Mouse (Mus musculus): ENCODE results near the gene Ints1. TPM values are rescaled to one million over a fixed set of nuclear protein-coding genes. Genes with fewer than 3 reads are reported as not detected.

The Ints1 gene
- polyA plus RNA-seq, 1 experiment = 108 TPM

DNA sequence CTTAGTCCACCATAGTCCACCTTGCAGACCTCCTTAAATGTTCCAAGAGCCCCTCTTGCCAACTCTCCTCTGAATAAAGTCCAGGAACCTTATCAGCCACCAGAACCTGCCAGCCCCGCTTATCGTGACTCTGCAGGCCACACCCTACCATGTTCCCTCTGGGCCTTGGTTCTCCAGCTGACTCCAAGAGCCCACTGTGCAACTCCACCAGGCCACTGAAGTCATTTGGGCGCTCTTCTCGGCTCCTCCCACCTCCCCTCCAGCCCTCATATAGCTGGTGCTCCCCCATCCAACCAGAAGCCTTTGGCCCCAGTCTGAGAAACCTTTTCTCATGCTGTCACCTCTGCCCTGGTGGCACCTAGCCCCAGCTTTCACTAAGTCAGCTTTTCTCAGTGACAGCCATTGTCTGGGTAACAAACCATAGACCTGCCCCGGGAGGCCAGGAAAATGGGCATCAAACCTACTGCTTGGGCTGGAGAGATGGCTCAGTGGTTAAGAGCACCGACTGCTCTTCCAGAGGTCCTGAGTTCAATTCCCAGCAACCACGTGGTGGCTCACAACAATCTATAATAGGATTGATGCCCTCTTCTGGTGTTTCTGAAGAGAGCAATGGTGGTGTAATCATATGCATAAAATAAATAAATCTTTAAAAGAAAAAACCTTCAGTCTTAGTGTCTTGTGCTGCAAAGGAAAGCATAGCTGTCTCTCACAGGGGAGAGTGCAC lies 36.7 kb downstream of the Ints1 start:
- TF ChIP-seq CTCF (IDR thresholded peaks at IDR 0.05; ENCODE audit: control insufficient read depth, insufficient read depth, low read length) = no peak
- TF ChIP-seq POLR2A (IDR thresholded peaks at IDR 0.05; ENCODE audit: borderline replicate concordance, control insufficient read depth, low read depth, low read length) = no peak
- H3K27ac ChIP-seq (ENCODE audit: control insufficient read depth, insufficient read depth, low read depth, low read length, poor library complexity) = peak overlapping the region; percentile 89
- peaks cover 7% of the 10 kb centered on the region for H3K4me1 ChIP-seq (ENCODE audit: control insufficient read depth, insufficient read depth, low read length)
- no peak overlapping the region for H3K4me3 ChIP-seq (replicated peaks; ENCODE audit: control insufficient read depth, low read depth, low read length)
- 60% methylated on average over 7 of the region's 7 CpGs for WGBS

GRCm38 (mm10) chr5:139737841-139738591 lies 37.5 kb downstream of the Ints1 start:
- H3K4me3 ChIP-seq (replicated peaks; ENCODE audit: control insufficient read depth, low read depth, low read length) = no peak overlapping the region
- 62% methylated on average over 14 of the region's 14 CpGs for WGBS
- H3K4me1 ChIP-seq (ENCODE audit: control insufficient read depth, insufficient read depth, low read length) = peaks cover 10% of the 10 kb centered on the region
- H3K27ac ChIP-seq (ENCODE audit: control insufficient read depth, insufficient read depth, low read depth, low read length, poor library complexity) = peak overlapping the region; percentile 89
- no peak for TF ChIP-seq POLR2A (IDR thresholded peaks at IDR 0.05; ENCODE audit: borderline replicate concordance, control insufficient read depth, low read depth, low read length)
- no peak for TF ChIP-seq CTCF (IDR thresholded peaks at IDR 0.05; ENCODE audit: control insufficient read depth, insufficient read depth, low read length)

DNA sequence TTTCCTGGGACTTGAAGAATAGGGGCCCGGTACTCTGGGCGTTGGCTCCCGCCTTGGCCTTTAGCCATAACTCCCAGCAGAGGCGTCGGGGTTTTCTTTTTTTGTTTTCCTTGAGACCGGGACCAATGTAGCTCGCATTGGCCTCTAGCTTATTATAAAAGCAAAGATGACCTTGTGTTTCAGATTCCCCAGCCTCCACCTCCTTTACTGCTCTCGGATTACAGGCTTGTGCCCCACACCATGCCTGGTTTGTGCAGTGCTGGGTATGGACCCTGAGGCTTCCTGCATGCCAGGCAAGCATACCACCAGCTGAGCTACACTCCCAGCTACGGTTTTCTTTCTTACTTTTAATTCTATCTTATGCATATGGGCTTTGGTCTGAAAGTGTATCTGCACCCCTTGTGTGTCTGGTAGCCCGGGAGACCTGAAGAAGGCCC lies 39.0 kb downstream of the Ints1 start:
- H3K4me3 ChIP-seq (replicated peaks; ENCODE audit: control insufficient read depth, low read depth, low read length) = peak overlapping the region; percentile 25
- peaks cover 17% of the 10 kb centered on the region for H3K4me1 ChIP-seq (ENCODE audit: control insufficient read depth, insufficient read depth, low read length)
- TF ChIP-seq POLR2A (IDR thresholded peaks at IDR 0.05; ENCODE audit: borderline replicate concordance, control insufficient read depth, low read depth, low read length) = no peak
- no peak for TF ChIP-seq CTCF (IDR thresholded peaks at IDR 0.05; ENCODE audit: control insufficient read depth, insufficient read depth, low read length)
- 10% methylated on average over 10 of the region's 10 CpGs for WGBS
- 0 out of 2 replicates have a peak overlapping the region, but pooled peaks have one; percentile 9 for H3K27ac ChIP-seq (ENCODE audit: control insufficient read depth, insufficient read depth, low read depth, low read length, poor library complexity)

DNA sequence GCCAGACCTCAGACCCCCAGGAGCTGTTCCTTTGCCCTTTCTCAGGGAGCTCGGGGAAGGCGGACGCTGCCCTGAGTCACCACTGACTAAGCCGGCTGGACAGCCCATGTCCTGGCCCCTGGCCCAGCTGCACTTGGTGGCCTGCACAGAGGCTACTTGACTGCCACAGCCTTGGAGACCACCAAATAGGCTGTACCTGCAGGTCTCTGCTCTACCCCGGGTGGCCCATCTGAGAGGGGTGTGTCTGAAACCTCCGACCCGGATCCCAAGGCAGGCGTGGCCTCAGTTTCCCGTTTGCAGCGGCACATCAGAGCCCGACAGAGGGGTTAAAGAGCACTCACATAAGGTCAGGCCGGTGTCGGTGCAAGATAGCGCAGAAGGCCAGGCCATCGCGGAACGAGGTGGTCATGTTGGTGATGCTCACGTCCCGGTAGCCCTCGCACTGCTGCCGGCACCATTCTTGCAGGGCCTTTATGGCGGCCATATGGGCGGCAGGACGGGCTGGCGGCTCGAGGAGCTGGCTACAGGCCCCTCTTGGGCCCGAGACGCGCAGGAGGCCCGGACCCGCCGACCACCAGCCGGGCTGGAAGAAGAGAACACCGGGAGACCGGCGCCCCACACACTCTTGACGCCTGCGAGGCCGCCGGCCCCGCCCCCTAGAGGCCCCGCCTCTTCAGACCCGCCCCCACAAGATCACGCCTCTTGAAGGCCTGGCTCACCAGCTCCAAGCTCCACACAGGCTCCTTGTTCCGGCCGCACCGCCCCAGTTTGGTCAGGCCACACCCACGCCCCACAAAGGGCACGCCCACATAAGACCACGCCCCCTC lies 39.6 kb downstream of the Ints1 start, which contains the start of gene Micall2:
Gene Micall2, minus strand, starts transcription at position 660 of the 827 bp plus-strand sequence.
- H3K4me1 ChIP-seq (ENCODE audit: control insufficient read depth, insufficient read depth, low read length) = peaks cover 17% of the 10 kb centered on the region
- 2% methylated on average over 50 of the region's 50 CpGs for WGBS
- H3K4me3 ChIP-seq (replicated peaks; ENCODE audit: control insufficient read depth, low read depth, low read length) = peak within 1 kb of the TSS; percentile 96
- TF ChIP-seq POLR2A (IDR thresholded peaks at IDR 0.05; ENCODE audit: borderline replicate concordance, control insufficient read depth, low read depth, low read length) (no peak), CTCF (IDR thresholded peaks at IDR 0.05; ENCODE audit: control insufficient read depth, insufficient read depth, low read length) (no peak)
- peak within 1 kb of the TSS; percentile 89 for H3K27ac ChIP-seq (ENCODE audit: control insufficient read depth, insufficient read depth, low read depth, low read length, poor library complexity)

GRCm38 (mm10) chr5:139734746-139735145 lies 40.7 kb downstream of the Ints1 start:
- TF ChIP-seq POLR2A (IDR thresholded peaks at IDR 0.05; ENCODE audit: borderline replicate concordance, control insufficient read depth, low read depth, low read length) (no peak), CTCF (IDR thresholded peaks at IDR 0.05; ENCODE audit: control insufficient read depth, insufficient read depth, low read length) (no peak)
- Histone ChIP-seq H3K27ac (ENCODE audit: control insufficient read depth, insufficient read depth, low read depth, low read length, poor library complexity) (peak overlapping the region; percentile 73), H3K4me1 (ENCODE audit: control insufficient read depth, insufficient read depth, low read length) (peaks cover 17% of the 10 kb centered on the region), H3K4me3 (replicated peaks; ENCODE audit: control insufficient read depth, low read depth, low read length) (peak overlapping the region; percentile 96)
- 12% methylated on average over 7 of the region's 7 CpGs for WGBS

GRCm38 (mm10) chr5:139734016-139734415 lies 41.5 kb downstream of the Ints1 start:
- peak overlapping the region; percentile 96 for H3K4me3 ChIP-seq (replicated peaks; ENCODE audit: control insufficient read depth, low read depth, low read length)
- TF ChIP-seq CTCF (IDR thresholded peaks at IDR 0.05; ENCODE audit: control insufficient read depth, insufficient read depth, low read length) (no peak), POLR2A (IDR thresholded peaks at IDR 0.05; ENCODE audit: borderline replicate concordance, control insufficient read depth, low read depth, low read length) (peak; percentile 23; the same call in 1 of the 2 replicates)
- 1% methylated on average over 3 of the region's 3 CpGs for WGBS
- H3K27ac ChIP-seq (ENCODE audit: control insufficient read depth, insufficient read depth, low read depth, low read length, poor library complexity) = peak overlapping the region; percentile 73
- H3K4me1 ChIP-seq (ENCODE audit: control insufficient read depth, insufficient read depth, low read length) = peaks cover 17% of the 10 kb centered on the region

- H3K4me1 ChIP-seq (ENCODE audit: control insufficient read depth, insufficient read depth, low read length) = peaks cover 17% of the 10 kb centered on the region
- peak overlapping the region; percentile 18 for H3K27ac ChIP-seq (ENCODE audit: control insufficient read depth, insufficient read depth, low read depth, low read length, poor library complexity)
- 6% methylated on average over 11 of the region's 11 CpGs for WGBS
- no peak for TF ChIP-seq CTCF (IDR thresholded peaks at IDR 0.05; ENCODE audit: control insufficient read depth, insufficient read depth, low read length)
- peak; percentile 41; the same call in 1 of the 2 replicates for TF ChIP-seq POLR2A (IDR thresholded peaks at IDR 0.05; ENCODE audit: borderline replicate concordance, control insufficient read depth, low read depth, low read length)
- peak overlapping the region; percentile 14 for H3K4me3 ChIP-seq (replicated peaks; ENCODE audit: control insufficient read depth, low read depth, low read length)
Measured at GRCm38 (mm10) chr5:139732634-139733107, 42.8 kb downstream of the Ints1 start.

All from bone marrow, adult 2 months (tissue).